Mouse (Mus musculus) bone marrow macrophage, adult 2 months (primary cell): ENCODE data around the gene Dusp12.

Experiments
- CTCF ChIP-seq: IDR thresholded peaks from 2 replicates; pipeline ENCODE4 v1.5.1; 2012; ENCODE audit warnings: low read depth, mild to moderate bottlenecking, low read length, moderate library complexity
- POLR2A ChIP-seq: IDR thresholded peaks from 2 replicates; pipeline ENCODE4 v1.6.1; 2012; ENCODE audit warnings: mild to moderate bottlenecking, low read depth, low read length, borderline replicate concordance

- TF ChIP-seq CTCF (0 out of 2 replicates have a peak, but pooled peaks have one; percentile 8), POLR2A (no peak)
Measured at GRCm38 (mm10) chr1:170900799-170901467, 15.6 kb upstream of the Dusp12 start.
